Mouse (Mus musculus) liver, embryonic 14.5 days (tissue): ENCODE data around the gene Yae1d1.

Experiments
- CTCF ChIP-seq: IDR thresholded peaks from 2 replicates; pipeline ENCODE4 v1.5.1; 2016; ENCODE audit warnings: antibody characterized with exemption, low read depth, control low read depth
- EP300 ChIP-seq: IDR thresholded peaks from 2 replicates; pipeline ENCODE4 v1.6.1; 2016; ENCODE audit warnings: antibody characterized with exemption, low read depth

DNA sequence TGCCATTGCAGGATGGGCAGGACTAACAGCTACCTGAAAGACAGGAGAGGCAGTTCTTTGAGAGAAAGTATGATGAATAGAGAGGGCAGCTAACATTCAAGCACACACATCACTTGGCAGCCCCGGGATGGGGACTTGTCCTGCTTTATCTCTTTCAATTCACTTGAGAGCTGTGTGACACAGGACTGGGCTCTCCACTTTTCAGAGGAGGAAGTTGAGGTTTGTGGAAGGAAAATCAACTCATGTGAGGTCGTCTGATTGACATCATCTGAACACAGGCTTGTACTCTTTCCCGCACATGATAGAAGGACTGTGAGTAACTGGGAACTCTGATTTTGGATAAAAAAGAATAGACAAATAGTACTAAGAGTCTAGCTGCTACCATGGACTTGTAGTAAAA is 23.5 kb upstream of the Yae1d1 start:
- TF ChIP-seq CTCF, result no peak
- no peak for TF ChIP-seq EP300
